Mouse (Mus musculus): ENCODE results near the gene Wdr70.

GRCm38 (mm10) chr15:7863328-7863727 lies 235.7 kb downstream of the Wdr70 start:
- TF ChIP-seq GATA1 (IDR thresholded peaks at IDR 0.05; ENCODE audit: low read length) (no peak), TAL1 (IDR thresholded peaks at IDR 0.05; ENCODE audit: low read length) (no peak)

Measured in erythroblast, embryonic 14.5 days (primary cell).